Mouse (Mus musculus) forebrain, embryonic 14.5 days (tissue): ENCODE results near the gene Zfp607a. TPM values are rescaled to one million over a fixed set of nuclear protein-coding genes. Genes with fewer than 3 reads are reported as not detected.
"Not testable (repeated sequence)": the region's sequence is repeated elsewhere in the genome, so short reads cannot be mapped to it uniquely, and the experiment has no call there.

Source experiments
- ATAC-seq: fragments of 200-750 bp; cut with Nextera tagmentation; 2 replicates; pipeline ENCODE4 v1.8.0; 2017; ENCODE audit warnings: mild to moderate bottlenecking, moderate library complexity
- DNase-seq: peaks from one replicate; pipeline ENCODE4 v3.0.0-alpha.2; 2015; ENCODE audit warnings: low spot score
- H3K27ac ChIP-seq: fragments of 300-500 bp; sonication (generic); 2 replicates; pipeline ENCODE4 v1.5.1; 2014; ENCODE audit warnings: low read depth, mild to moderate bottlenecking, control low read depth, low read length, moderate library complexity
- H3K27me3 ChIP-seq: fragments of 300-500 bp; sonication (generic); replicated peaks from 2 replicates; pipeline ENCODE4 v1.6.1; 2014; ENCODE audit warnings: low read length, control low read depth, mixed read lengths; ENCODE audit not compliant: control insufficient read depth, insufficient read depth
- H3K36me3 ChIP-seq: fragments of 300-500 bp; sonication (generic); 2 replicates; pipeline ENCODE4 v1.6.1; 2014; ENCODE audit warnings: low read length, control low read depth; ENCODE audit not compliant: control insufficient read depth, insufficient read depth
- H3K4me1 ChIP-seq: fragments of 300-500 bp; sonication (generic); 2 replicates; pipeline ENCODE4 v1.6.1; 2014; ENCODE audit warnings: antibody characterized with exemption, low read length, control low read depth; ENCODE audit not compliant: control insufficient read depth, insufficient read depth
- H3K4me2 ChIP-seq: fragments of 300-500 bp; sonication (generic); 2 replicates; pipeline ENCODE4 v1.6.1; 2014; ENCODE audit warnings: mild to moderate bottlenecking, control low read depth, low read length
- H3K4me3 ChIP-seq: fragments of 300-500 bp; sonication (generic); 2 replicates; pipeline ENCODE4 v1.5.1; 2014; ENCODE audit warnings: low read depth, low read length, control low read depth
- H3K9ac ChIP-seq: fragments of 300-500 bp; sonication (generic); 2 replicates; pipeline ENCODE4 v1.6.1; 2014; ENCODE audit warnings: mild to moderate bottlenecking, low read length, control low read depth, moderate library complexity
- H3K9me3 ChIP-seq: fragments of 300-500 bp; sonication (generic); replicated peaks from 2 replicates; pipeline ENCODE4 v1.6.1; 2016; ENCODE audit warnings: low read length, control low read depth, mixed read lengths; ENCODE audit not compliant: control insufficient read depth
- WGBS: fragments of 180-500 bp; shearing (Covaris S2); extraction: QIAGEN DNeasy Blood & Tissue Kit; methylation state at CpG from one replicate; pipeline ENCODE4 v1.1.7; 2014; 5-methylcytosine and 5-hydroxymethylcytosine counted together
- polyA plus RNA-seq: library from polyadenylated mRNA; unstranded; fragments of >200 nt; fragmentation: Nextera tagmentation; extraction: Ambion mirVana; gene quantifications from 2 replicates; pipeline ENCODE4 v1.2.1, GENCODE M21; 2014

Gene Zfp607a
- polyA plus RNA-seq, 1 experiment from 2014 or later = 1.1 TPM

DNA sequence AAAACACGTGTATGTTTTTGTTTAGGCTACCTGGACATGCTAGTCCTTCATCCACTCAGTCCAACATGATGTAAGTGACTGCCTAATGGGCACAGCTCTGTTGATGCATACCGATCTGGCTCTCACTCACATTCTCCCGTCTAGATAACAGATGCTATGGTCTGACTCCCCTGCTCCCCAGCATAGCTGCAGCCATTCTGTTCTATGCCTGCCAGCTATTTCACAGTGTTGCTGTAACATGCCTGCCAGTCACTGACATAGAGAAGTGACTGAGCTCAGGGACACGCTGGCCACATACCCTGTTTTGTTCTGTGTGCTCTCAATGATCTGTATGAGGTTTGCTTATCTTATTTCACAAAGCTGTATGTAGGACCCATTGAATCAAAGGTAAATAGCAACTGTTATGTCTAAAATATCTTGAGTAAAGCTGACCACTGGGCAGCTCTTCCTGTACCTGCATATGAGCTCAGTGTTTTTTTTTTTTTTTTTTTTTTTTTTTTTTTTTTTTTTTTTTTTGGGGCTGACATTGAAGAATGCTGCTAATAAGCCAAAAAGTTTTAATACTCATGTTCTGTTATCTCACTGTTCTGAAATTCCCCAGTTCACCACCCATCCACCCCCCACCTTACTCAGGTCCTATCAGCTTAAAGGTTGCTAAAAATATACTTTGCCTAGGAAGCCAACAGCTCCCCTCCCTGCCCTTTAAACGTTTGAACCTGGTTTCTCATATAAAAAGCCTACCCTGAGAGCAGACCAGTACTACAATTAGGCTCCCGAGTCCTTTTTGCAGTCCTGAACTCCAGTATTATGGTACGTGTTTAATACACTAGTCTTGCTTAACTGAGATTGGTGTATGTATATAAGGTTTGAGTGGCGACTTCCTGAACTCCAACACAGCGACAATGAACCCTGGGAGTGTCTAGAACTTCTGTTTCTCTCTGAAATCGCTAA, 2.2 kb downstream of the Zfp607a start:
- peak overlapping the region; percentile 67 for H3K4me2 ChIP-seq
- peaks cover 6% of the 10 kb centered on the region; the same call in 1 of the 2 replicates for H3K4me1 ChIP-seq
- DNase-seq (peak; percentile 49), ATAC-seq (peak; percentile 52; the same call in 1 of the 2 replicates)
- no peaks in the 10 kb centered on the region for H3K27me3 ChIP-seq
- 26% methylated on average over 10 of the region's 10 CpGs for WGBS
- no peaks in the 10 kb centered on the region for H3K36me3 ChIP-seq
- H3K4me3 ChIP-seq = peak overlapping the region; percentile 46
- H3K27ac ChIP-seq = no peak overlapping the region
- H3K9me3 ChIP-seq = no peaks in the 10 kb centered on the region
- H3K9ac ChIP-seq = peak overlapping the region; percentile 66; the same call in 1 of the 2 replicates

DNA sequence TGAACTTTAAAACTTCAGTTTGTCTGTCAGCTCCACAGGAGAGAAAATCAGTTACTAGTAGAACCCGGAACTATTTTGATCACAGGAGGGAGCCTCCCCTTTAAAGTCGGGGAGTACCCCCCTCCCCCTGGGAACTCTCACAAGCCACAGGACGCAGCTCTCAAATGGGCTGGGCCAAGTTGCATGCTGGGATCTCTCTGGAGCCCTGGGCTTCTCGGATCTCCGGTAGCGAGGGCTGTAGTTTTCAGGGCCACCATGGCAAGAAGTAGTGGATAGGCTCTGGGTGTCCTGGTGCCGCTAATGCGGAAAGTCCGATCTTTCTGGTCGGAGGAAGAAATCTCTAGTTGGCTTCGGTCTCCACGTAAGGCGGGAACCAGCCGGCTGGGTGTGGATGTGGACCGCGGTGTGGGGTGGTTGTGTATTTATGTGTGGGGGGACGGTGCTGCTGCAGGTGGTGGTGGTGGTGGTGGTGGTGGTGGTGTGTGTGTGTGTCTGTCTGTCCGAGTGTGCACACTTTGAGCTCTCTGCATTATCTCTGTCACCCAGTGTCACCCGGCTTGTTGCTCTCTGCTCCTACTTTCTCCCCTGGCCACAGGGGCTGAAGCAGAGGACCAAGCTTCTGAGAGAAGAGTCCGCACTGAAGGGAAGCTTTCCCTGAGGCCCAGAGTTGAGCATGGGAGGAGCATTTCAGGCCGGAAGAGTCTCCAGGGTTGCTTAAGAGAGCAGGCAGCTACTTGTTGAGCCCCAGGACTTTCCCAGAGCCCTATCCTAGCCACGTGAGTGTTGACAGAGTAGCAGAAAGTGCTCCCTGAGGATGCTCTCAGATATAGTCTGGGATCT, 3.3 kb downstream of the Zfp607a start:
- peak overlapping the region; percentile 27; the same call in 1 of the 2 replicates for H3K27ac ChIP-seq
- under 1% methylated on average over 22 of the region's 22 CpGs for WGBS
- no peaks in the 10 kb centered on the region for H3K9me3 ChIP-seq
- DNase-seq = peak; percentile 81
- peak overlapping the region; percentile 46 for H3K4me3 ChIP-seq
- 0 out of 2 replicates have a peak, but pooled peaks cover 3% of the 10 kb centered on the region for H3K36me3 ChIP-seq
- H3K4me2 ChIP-seq = peak overlapping the region; percentile 67
- H3K9ac ChIP-seq = peak overlapping the region; percentile 66
- peak; percentile 88 for ATAC-seq
- H3K27me3 ChIP-seq = no peaks in the 10 kb centered on the region
- H3K4me1 ChIP-seq = peaks cover 6% of the 10 kb centered on the region; the same call in 1 of the 2 replicates

DNA sequence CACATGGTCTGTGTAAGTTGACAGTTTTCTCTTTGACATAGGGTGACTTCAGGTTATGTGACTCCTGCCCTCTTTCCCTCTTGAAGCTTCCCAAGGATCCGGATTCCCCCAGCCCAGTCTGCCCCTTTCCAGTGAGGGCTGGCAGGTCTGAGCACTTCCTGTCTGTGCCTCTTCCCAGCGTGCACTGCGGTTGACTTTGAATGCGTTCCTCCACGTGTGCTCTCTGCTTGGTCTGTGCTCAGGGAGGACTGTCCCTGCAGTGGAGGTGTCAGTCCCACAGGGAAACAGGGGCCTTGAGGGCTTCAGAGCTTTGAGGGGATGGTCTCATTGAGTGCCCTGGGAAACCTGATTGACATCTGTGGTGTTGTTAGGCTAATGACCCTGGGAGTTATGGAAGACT, 5.3 kb downstream of the Zfp607a start:
- H3K4me2 ChIP-seq, DNase-seq, H3K27ac ChIP-seq, H3K4me3 ChIP-seq, H3K4me1 ChIP-seq, H3K27me3 ChIP-seq, ATAC-seq, H3K9me3 ChIP-seq, H3K9ac ChIP-seq: not testable (repeated sequence)
- WGBS = 89% methylated on average over 5 of the region's 5 CpGs
- peaks cover 14% of the 10 kb centered on the region for H3K36me3 ChIP-seq

DNA sequence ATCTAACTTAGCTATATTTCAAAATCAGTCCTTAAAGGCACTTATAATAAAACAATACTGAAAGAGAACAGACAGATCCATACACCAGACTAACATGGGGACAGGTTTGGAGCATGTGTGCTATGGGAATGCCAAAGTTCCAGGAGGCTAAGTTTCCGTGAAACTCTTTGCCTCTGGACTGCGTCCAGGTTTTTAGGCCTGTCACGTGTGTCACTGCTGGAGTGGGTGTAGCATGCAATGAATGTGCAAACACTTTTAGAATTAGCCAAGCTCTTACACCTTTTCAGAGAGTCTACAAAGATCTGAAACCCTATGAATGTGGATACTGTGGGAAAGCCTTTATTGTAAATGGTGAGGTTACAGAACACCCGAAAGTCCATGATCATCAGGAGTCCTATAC, 24.4 kb downstream of the Zfp607a start:
- ATAC-seq = no peak
- no peak overlapping the region for H3K9ac ChIP-seq
- peaks cover 12% of the 10 kb centered on the region; the same call in 1 of the 2 replicates for H3K36me3 ChIP-seq
- no peaks in the 10 kb centered on the region for H3K9me3 ChIP-seq
- no peak overlapping the region for H3K4me3 ChIP-seq
- no peak for DNase-seq
- H3K4me2 ChIP-seq = no peak overlapping the region
- H3K27ac ChIP-seq = no peak overlapping the region
- 94% methylated on average over 4 of the region's 4 CpGs for WGBS
- no peaks in the 10 kb centered on the region for H3K27me3 ChIP-seq
- no peaks in the 10 kb centered on the region for H3K4me1 ChIP-seq

DNA sequence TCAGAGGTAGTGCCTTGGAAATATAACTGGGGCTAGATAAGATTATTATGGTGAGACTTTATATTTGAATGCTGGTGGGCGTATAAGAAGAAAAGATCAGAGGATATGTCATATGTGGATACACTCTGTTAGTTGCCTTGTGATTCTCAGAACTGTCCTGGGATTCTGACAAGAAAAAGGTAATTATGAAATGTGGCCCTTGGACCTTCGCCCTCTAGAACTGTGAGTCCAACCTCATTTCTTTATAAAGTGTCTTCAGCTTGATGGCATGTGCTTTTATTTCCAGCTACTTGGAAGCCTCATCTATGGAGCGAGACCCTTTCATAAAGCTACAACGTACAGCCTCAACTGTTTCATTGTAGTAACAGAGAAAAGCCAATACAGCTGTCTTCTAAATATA, 43.3 kb downstream of the Zfp607a start:
- no peak overlapping the region for H3K4me2 ChIP-seq
- ATAC-seq = no peak

DNA sequence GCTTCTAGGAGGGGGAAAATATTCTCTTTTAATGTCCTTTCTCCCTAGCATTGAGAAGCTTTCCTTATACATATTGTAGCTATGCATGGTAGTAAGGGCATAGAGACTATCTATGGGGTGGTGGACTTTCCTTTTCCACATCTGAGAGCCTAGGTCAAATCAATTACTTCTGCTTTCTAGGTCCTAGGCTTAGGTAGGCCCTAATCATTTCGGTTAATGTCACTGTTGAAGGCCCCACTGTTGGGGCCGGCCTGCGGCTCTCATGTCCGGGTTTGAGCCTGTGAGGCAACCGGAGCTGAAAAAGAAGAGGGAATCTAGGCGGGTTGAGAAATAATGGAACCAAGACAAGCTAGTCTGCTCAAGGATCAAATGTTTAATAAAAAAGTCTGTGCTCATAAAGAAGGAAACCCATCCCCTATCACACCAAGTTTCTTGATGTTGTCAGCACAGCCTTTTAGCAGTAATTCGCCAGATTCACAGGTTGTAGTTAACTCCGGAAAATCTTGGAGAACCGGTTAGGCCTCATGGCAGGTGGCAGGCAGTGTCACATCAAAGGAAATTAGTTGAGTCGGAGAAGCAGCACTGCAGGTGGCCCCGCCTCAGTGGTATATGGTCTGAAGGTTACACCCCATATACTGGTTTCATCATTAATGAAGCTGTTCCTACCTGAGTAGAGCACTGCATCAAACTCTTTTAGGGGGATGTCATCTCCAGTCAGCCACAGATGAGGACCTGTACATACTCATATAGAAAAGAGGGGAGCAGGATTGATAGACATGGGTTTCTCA, 47.9 kb downstream of the Zfp607a start:
- H3K4me2 ChIP-seq = no peak overlapping the region
- no peaks in the 10 kb centered on the region for H3K4me1 ChIP-seq
- H3K36me3 ChIP-seq = peaks cover 9% of the 10 kb centered on the region
- no peak overlapping the region for H3K9ac ChIP-seq
- no peak for DNase-seq
- no peak overlapping the region for H3K27ac ChIP-seq
- H3K4me3 ChIP-seq = no peak overlapping the region
- H3K9me3 ChIP-seq = peaks cover 5% of the 10 kb centered on the region; the same call in 1 of the 2 replicates
- 84% methylated on average over 11 of the region's 11 CpGs for WGBS
- no peak for ATAC-seq
- no peaks in the 10 kb centered on the region for H3K27me3 ChIP-seq

More for the DNA sequence above, 43.3 kb downstream of the Zfp607a start:
- H3K36me3 ChIP-seq = no peaks in the 10 kb centered on the region
- WGBS = 92% methylated on average over 4 of the region's 4 CpGs
- H3K4me1 ChIP-seq = no peaks in the 10 kb centered on the region
- no peaks in the 10 kb centered on the region for H3K27me3 ChIP-seq
- H3K27ac ChIP-seq = no peak overlapping the region
- H3K9ac ChIP-seq = no peak overlapping the region
- H3K9me3 ChIP-seq = peaks cover 8% of the 10 kb centered on the region; the same call in 1 of the 2 replicates
- H3K4me3 ChIP-seq = no peak overlapping the region
- DNase-seq = no peak

DNA sequence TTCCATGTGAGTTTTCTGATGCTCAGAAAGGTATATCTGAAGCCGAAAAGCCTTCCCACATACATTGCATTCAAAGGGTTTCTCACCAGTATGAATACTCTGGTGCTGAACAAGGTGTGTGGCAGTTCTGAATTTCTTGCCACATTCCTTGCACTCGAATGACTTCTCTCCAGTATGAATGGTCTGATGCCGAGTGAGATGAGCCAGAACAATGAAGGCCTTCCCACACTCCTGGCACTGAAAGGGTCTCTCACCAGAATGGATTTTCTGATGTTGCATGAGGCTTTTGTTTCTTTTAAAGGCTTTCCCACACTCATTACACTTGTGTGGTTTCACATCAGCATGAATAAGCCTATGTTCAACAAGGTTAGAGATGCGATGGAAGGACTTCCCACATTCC, 53.6 kb downstream of the Zfp607a start:
- not testable (repeated sequence) for H3K9me3 ChIP-seq, H3K4me2 ChIP-seq, H3K27me3 ChIP-seq, H3K9ac ChIP-seq, ATAC-seq, DNase-seq, H3K4me1 ChIP-seq, H3K27ac ChIP-seq, H3K4me3 ChIP-seq
- WGBS = 56% methylated on average over 3 of the region's 4 CpGs
- peaks cover 33% of the 10 kb centered on the region for H3K36me3 ChIP-seq

DNA sequence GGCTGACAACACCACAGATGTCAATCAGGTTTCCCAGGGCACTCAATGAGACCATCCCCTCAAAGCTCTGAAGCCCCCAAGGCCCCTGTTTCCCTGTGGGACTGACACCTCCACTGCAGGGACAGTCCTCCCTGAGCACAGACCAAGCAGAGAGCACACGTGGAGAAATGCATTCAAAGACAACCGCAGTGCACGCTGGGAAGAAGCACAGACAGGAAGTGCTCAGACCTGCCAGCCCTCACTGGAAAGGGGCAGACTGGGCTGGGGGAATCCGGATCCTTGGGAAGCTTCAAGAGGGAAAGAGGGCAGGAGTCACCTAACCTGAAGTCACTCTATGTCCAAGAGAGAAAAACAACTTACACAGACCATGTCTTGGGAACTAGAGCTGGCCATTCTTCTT, 69.7 kb downstream of the Zfp607a start:
- not testable (repeated sequence) for H3K9me3 ChIP-seq, ATAC-seq, DNase-seq, H3K4me1 ChIP-seq, H3K27me3 ChIP-seq, H3K27ac ChIP-seq, H3K9ac ChIP-seq, H3K4me3 ChIP-seq, H3K4me2 ChIP-seq
- peaks cover 17% of the 10 kb centered on the region for H3K36me3 ChIP-seq
- 48% methylated on average over 4 of the region's 4 CpGs for WGBS
